Mouse (Mus musculus): ENCODE measurements around the gene Slc8a3.

GRCm38 (mm10) chr12:81163131-81163530, 169.8 kb downstream of the Slc8a3 start:
- TF ChIP-seq CTCF (IDR thresholded peaks at IDR 0.05; ENCODE audit: extremely low read depth, insufficient read depth, low read length) (no peak), POLR2A (IDR thresholded peaks at IDR 0.05; ENCODE audit: extremely low read depth, insufficient read depth, low read length) (no peak)

Measured in cortical plate, adult 2 months (tissue).